Mouse (Mus musculus) embryonic fibroblast, embryonic 13.5 days (primary cell): ENCODE measurements around the gene Ckb.

Experiments used
- CTCF ChIP-seq: IDR thresholded peaks from 2 replicates; pipeline ENCODE4 v1.5.1; 2011; ENCODE audit warnings: mild to moderate bottlenecking, control low read depth, low read length, moderate library complexity, borderline replicate concordance; ENCODE audit not compliant: insufficient read depth
- POLR2A ChIP-seq: IDR thresholded peaks from 2 replicates; pipeline ENCODE4 v1.6.1; 2011; ENCODE audit warnings: low read depth, mild to moderate bottlenecking, control low read depth, low read length, moderate library complexity

GRCm38 (mm10) chr12:111693341-111694270 lies 21.5 kb upstream of the Ckb start:
- TF ChIP-seq POLR2A, result no peak
- no peak for TF ChIP-seq CTCF
